Mouse (Mus musculus): ENCODE data around the gene Gm11214. TPM values are rescaled to one million over a fixed set of nuclear protein-coding genes. Genes with fewer than 3 reads are reported as not detected.
A peak's percentile ranks its signal among the peaks of the same experiment; 100 is the strongest.

The Gm11214 gene
- polyA plus RNA-seq, 1 experiment, result not detected

DNA sequence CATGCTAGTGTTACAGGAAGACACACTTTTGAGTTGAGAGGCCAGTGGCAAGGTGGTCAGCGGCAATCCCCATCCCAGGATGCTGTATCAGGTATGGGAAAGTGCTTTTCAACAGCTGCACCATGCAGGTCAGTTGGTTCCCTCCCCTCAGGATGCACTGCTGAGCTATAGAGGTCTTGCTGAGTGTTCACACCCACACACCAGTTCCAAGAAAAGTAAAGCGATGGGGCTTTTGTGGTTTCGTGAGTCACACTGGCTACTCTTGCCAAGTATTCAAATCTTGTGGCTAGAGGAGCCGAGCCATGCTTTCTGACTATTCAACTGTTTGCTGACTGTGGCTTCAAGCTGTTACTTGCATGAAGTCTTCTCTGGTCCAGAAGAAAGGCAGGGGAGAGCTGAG, 5.1 kb upstream of the Gm11214 start:
- TF ChIP-seq FLI1 (IDR thresholded peaks at IDR 0.05; ENCODE audit: low read length) (no peak), GATA1 (IDR thresholded peaks at IDR 0.05; ENCODE audit: borderline replicate concordance, low read length) (no peak)
- H3K27me3 ChIP-seq (replicated peaks), result peaks cover 38% of the 10 kb centered on the region
- no peaks in the 10 kb centered on the region for H3K36me3 ChIP-seq (replicated peaks; ENCODE audit: low read length)
- H3K4me3 ChIP-seq (replicated peaks), result peak overlapping the region; percentile 82
- H3K4me1 ChIP-seq, result peaks cover 28% of the 10 kb centered on the region
- H3K9me3 ChIP-seq, result no peaks in the 10 kb centered on the region

DNA sequence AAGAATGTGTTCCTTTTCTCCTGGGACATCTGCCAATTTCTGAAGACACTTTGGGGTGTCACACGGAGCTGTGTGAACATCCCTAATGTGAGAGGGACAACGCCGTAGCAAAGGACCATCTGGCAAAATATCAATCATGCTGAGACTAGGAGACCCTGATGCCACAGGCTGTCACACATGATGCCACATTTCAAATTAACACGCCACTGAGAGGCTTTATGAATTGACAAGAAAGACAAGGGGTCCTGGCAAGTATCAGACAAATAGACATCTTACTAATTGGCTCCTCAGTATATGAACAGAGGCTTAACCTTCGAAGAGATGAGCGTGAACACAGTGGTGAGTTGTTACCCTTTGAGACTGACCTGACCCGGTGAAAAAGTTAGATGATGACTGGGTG, 2.6 kb upstream of the Gm11214 start:
- TF ChIP-seq FLI1 (IDR thresholded peaks at IDR 0.05; ENCODE audit: low read length) (no peak), GATA1 (IDR thresholded peaks at IDR 0.05; ENCODE audit: borderline replicate concordance, low read length) (no peak)
- no peak overlapping the region for H3K4me3 ChIP-seq (replicated peaks)
- H3K9me3 ChIP-seq, result no peaks in the 10 kb centered on the region
- H3K36me3 ChIP-seq (replicated peaks; ENCODE audit: low read length), result no peaks in the 10 kb centered on the region
- peaks cover 22% of the 10 kb centered on the region for H3K27me3 ChIP-seq (replicated peaks)
- peaks cover 23% of the 10 kb centered on the region for H3K4me1 ChIP-seq

DNA sequence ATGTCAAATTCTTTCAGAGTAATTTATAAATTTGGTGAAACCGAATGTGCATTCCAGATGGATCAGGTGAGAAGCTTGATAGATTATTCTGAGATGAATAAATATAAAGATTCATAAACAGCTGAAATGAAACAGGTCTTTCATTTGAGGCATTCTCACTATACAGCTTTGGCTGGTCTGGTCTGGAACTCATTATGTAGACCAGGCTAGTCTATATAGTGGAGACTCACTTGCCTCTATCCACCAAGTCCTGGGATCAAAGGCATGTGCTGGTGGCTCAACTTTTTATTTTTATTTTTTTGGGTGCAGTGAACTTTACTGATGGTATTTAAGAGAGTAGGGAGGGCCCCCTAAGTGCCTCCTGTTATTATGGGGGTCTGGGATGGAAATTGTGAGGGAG, 1.3 kb downstream of the Gm11214 start:
- Histone ChIP-seq H3K9me3 (peaks cover 10% of the 10 kb centered on the region), H3K27me3 (replicated peaks) (peaks cover 23% of the 10 kb centered on the region), H3K4me1 (peaks cover under 1% of the 10 kb centered on the region; the same call in 1 of the 2 replicates), H3K36me3 (replicated peaks; ENCODE audit: low read length) (no peaks in the 10 kb centered on the region), H3K4me3 (replicated peaks) (no peak overlapping the region)
- TF ChIP-seq FLI1 (IDR thresholded peaks at IDR 0.05; ENCODE audit: low read length) (no peak), GATA1 (IDR thresholded peaks at IDR 0.05; ENCODE audit: borderline replicate concordance, low read length) (no peak)

DNA sequence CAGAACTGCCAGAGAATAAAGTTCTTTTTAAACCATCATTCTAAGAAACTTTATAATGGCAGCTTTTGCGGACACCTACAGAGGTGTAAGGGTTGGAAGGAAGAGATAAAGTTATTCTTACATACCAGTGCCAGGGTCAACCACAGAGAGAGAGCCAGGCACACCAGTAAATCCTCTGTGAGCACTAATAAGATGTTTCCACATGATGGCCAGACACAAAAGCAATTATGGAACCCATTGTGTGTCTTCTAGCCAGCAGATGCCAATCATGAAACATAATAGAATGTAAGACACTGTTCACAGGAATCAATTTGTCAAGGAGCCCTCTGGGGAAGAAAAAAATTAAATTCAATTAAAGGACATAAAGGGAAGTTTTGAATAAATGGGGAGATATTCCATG, 1.8 kb downstream of the Gm11214 start:
- TF ChIP-seq FLI1 (IDR thresholded peaks at IDR 0.05; ENCODE audit: low read length), result no peak
- no peak for TF ChIP-seq GATA1 (IDR thresholded peaks at IDR 0.05; ENCODE audit: borderline replicate concordance, low read length)
- H3K4me3 ChIP-seq (replicated peaks), result no peak overlapping the region

DNA sequence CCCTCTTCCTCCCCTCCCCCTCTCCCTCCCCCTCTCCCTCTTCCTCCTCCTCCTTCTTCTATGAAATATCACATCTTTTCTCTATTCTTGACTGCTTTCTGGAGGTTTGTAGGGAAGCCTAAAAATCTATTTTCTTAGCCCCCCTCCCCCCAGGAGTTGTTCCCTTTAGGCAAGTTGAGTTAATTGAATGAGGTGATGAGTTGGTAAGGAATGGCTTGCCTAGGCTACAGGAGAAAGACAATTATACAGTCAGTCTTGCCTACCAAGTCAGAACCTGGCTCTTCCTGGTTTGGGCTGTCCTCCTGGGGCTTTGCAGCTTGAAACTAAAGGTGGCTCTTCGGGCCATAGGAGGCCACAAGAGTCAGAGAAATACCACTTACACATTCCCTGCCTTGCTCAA, 3.4 kb downstream of the Gm11214 start:
- Histone ChIP-seq H3K9me3 (peaks cover 10% of the 10 kb centered on the region), H3K4me3 (replicated peaks) (no peak overlapping the region), H3K4me1 (no peaks in the 10 kb centered on the region), H3K27me3 (replicated peaks) (peaks cover 23% of the 10 kb centered on the region), H3K36me3 (replicated peaks; ENCODE audit: low read length) (no peaks in the 10 kb centered on the region)
- TF ChIP-seq GATA1 (IDR thresholded peaks at IDR 0.05; ENCODE audit: borderline replicate concordance, low read length) (no peak), FLI1 (IDR thresholded peaks at IDR 0.05; ENCODE audit: low read length) (no peak)

More for the DNA sequence above, 1.8 kb downstream of the Gm11214 start:
- H3K27me3 ChIP-seq (replicated peaks), result peaks cover 23% of the 10 kb centered on the region
- no peaks in the 10 kb centered on the region; the same call in 1 of the 2 replicates for H3K4me1 ChIP-seq
- H3K9me3 ChIP-seq, result peaks cover 10% of the 10 kb centered on the region
- no peaks in the 10 kb centered on the region for H3K36me3 ChIP-seq (replicated peaks; ENCODE audit: low read length)

DNA sequence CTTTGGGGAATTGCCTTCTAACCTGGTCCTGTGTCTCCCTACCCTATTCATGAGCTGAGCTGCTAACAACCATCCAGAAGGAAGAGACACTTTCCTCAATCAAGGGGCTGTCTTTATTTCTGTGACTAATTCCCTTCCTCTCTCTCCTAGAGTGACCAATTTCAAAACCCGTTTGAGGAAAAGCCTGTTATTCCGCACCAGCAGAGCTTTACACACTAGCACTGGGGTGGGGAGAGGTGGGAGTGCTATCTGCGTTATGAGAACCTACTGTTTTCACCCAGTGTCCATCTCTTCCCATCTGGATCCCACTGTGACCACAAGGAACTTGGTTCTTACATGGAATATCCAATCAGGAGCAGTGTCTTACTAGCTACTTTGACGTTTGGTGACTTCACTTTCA, 4.1 kb downstream of the Gm11214 start:
- H3K9me3 ChIP-seq, result peaks cover 10% of the 10 kb centered on the region
- H3K4me1 ChIP-seq, result no peaks in the 10 kb centered on the region
- H3K4me3 ChIP-seq (replicated peaks), result no peak overlapping the region
- TF ChIP-seq FLI1 (IDR thresholded peaks at IDR 0.05; ENCODE audit: low read length) (no peak), GATA1 (IDR thresholded peaks at IDR 0.05; ENCODE audit: borderline replicate concordance, low read length) (no peak)
- H3K36me3 ChIP-seq (replicated peaks; ENCODE audit: low read length), result no peaks in the 10 kb centered on the region
- H3K27me3 ChIP-seq (replicated peaks), result peaks cover 26% of the 10 kb centered on the region

DNA sequence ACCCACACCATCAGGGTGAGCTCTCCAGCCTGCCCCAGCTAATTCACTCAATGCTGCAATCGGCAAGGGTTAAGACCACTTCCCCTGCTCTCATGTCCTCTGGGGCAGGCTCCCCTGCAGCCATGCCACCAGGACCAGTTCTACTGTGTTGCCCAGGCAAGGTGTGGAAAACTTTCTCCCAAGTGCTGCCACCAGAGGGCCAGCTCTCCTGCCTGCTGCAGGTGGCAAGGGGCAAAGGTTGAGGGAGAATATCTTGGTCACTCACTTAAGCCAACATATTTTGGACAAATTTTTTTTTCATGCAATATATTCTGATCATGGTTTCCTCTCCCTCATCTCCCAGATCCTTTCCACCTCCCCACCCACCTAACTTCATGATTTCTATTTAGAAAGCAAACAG, 8.8 kb downstream of the Gm11214 start:
- no peak for TF ChIP-seq FLI1 (IDR thresholded peaks at IDR 0.05; ENCODE audit: low read length)
- no peak for TF ChIP-seq GATA1 (IDR thresholded peaks at IDR 0.05; ENCODE audit: borderline replicate concordance, low read length)
- H3K27me3 ChIP-seq (replicated peaks), result peaks cover 21% of the 10 kb centered on the region
- no peaks in the 10 kb centered on the region for H3K4me1 ChIP-seq
- no peak overlapping the region for H3K4me3 ChIP-seq (replicated peaks)
- no peaks in the 10 kb centered on the region for H3K36me3 ChIP-seq (replicated peaks; ENCODE audit: low read length)
- H3K9me3 ChIP-seq, result peaks cover 10% of the 10 kb centered on the region

DNA sequence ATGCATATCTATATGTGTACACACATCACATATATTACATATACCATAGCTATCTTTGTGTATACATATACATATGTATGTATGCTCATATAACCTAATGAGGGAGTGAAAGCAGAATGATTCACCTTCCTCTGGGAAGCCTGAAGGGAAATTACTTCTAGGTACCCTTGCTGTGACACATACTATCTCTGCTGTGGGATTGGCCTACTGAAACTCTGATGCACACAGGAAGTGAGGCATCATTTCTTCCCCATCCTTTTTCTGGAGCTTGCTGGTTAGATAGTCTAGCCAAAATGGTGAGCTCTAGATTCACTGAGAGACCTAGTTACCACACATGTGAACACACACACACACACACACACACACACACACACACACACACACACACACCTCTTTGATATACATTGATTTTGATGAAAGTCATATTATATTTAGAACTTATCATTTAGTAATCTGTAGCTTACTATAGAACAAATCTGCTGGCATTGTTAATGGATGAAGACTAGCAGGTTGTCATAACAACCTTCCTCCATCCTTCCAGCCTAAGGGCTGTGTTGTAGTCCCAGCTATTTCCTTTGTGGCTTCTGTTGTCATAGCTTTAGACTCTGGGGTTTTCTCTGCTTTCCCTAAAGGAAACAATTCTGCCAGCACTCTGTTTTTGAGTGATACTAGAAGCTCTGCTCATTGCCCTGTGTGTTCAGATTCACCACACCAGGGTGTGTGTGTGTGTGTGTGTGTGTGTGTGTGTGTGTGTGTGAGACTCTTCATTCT, 19.0 kb downstream of the Gm11214 start:
- no peak for TF ChIP-seq FLI1 (IDR thresholded peaks at IDR 0.05; ENCODE audit: low read length)
- TF ChIP-seq GATA1 (IDR thresholded peaks at IDR 0.05; ENCODE audit: borderline replicate concordance, low read length), result no peak
- Histone ChIP-seq H3K4me1 (no peaks in the 10 kb centered on the region), H3K9me3 (no peaks in the 10 kb centered on the region), H3K4me3 (replicated peaks) (no peak overlapping the region), H3K36me3 (replicated peaks; ENCODE audit: low read length) (no peaks in the 10 kb centered on the region), H3K27me3 (replicated peaks) (peaks cover 11% of the 10 kb centered on the region)

DNA sequence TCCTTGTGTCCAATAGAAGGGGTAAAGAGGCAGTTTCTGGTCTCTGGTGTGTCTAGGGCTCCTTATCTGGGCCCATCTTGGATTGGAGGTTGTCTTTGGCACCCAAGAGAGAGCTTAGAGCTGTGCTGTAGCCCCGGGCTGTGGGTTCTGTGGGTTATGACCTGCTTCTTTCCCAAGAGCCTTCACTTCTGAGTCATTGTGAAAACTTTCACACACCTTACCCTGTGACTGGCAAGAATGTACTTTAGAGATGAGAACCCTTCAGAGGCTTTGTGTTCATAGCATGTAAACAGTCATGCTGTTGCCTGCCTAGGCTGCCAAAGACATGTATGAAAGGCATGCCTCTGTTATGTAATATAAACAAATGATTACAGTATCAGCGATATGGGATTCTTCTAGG, 23.3 kb downstream of the Gm11214 start:
- peaks cover 18% of the 10 kb centered on the region for H3K27me3 ChIP-seq (replicated peaks)
- no peaks in the 10 kb centered on the region for H3K36me3 ChIP-seq (replicated peaks; ENCODE audit: low read length)
- H3K4me3 ChIP-seq (replicated peaks), result no peak overlapping the region
- TF ChIP-seq GATA1 (IDR thresholded peaks at IDR 0.05; ENCODE audit: borderline replicate concordance, low read length), result no peak
- no peaks in the 10 kb centered on the region for H3K4me1 ChIP-seq
- no peaks in the 10 kb centered on the region for H3K9me3 ChIP-seq

DNA sequence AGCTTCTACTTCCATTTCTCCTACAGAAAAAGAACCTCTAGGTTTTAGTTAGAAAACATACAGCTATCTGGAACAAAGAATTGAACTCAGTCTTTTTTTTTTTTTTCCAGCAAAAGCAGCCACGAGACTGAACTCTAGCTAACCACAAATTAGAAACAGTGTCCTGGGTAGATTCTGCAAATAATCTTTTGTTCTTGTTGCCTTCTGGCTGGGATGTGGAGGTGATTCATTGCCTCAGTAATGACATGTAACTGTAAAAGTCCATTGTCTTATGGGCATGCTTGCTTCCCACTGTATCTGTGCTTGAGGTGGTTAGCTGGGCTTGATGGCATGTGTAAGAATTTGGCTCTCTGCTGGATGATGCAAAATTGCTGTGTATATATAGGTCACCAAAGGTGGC, 24.6 kb downstream of the Gm11214 start:
- TF ChIP-seq GATA1 (IDR thresholded peaks at IDR 0.05; ENCODE audit: borderline replicate concordance, low read length) (no peak), FLI1 (IDR thresholded peaks at IDR 0.05; ENCODE audit: low read length) (no peak)
- Histone ChIP-seq H3K4me1 (no peaks in the 10 kb centered on the region), H3K9me3 (no peaks in the 10 kb centered on the region), H3K4me3 (replicated peaks) (no peak overlapping the region), H3K36me3 (replicated peaks; ENCODE audit: low read length) (no peaks in the 10 kb centered on the region), H3K27me3 (replicated peaks) (peaks cover 18% of the 10 kb centered on the region)

All from megakaryocyte, embryonic 14.5 days (primary cell).